20 mouse cellular contexts compared by ENCODE assay signal in genomic region chr5:24535731-24536130, GRCm38 (mm10). TPM values are rescaled to one million over a fixed set of nuclear protein-coding genes. Genes with fewer than 3 reads are reported as not detected.
DNase-seq lines count a peak whose midpoint lies in the region.
"Had no signal": no experiment of that assay in that cellular context is flagged by ENCODE, and none has a peak within 500 bp of the region (broad histone marks: within the 10 kb centered on the region; RNA-seq: fewer than 3 reads in every experiment).

No protein-coding gene starts in this region.

- DNase-seq in heart, adult 11 months, result peak; percentile 92
- DNase-seq in heart, postnatal 25 days (ENCODE audit: low spot score), result no peak
- peak; percentile 16 to 22 for DNase-seq in kidney, adult 8-10 months
- no peak for DNase-seq in kidney, postnatal 4 days
- peak; percentile 54 for DNase-seq in lung, postnatal 36 days
- DNase-seq in lung, postnatal 14 days, result no peak
- DNase-seq in frontal cortex, postnatal 14 days (ENCODE audit: low spot score in 2 of 2), result no peak
- DNase-seq: B cell, adult 2 months; cerebellum, adult 11 months; cerebellum, adult 9-11 months; gastrocnemius, postnatal 36 days; heart, postnatal 36 days; right cerebral cortex, postnatal 4 days; thymus, adult 2 months; thymus, postnatal 36 days had no signal

- intact Hi-C loops in heart, postnatal 25 days (cut with DNase I), result no loop called here

RNA-seq across cellular contexts. Expression of gene Asb10, which starts 5.0 kb away (rescaled TPM):
- 10 to 100 TPM; 85.1 to 85.9 TPM for total RNA-seq in heart, postnatal 25 days (2021)
- total RNA-seq: megakaryocyte-erythroid progenitor cell, adult 5-6 weeks had no signal

RNA-seq across cellular contexts. Expression of gene Gbx1, which starts 8.7 kb away (rescaled TPM):
- not detected for total RNA-seq in heart, postnatal 25 days (2021)
- total RNA-seq: adrenal gland, adult 18-20 months; gastrocnemius, postnatal 36 days; heart, postnatal 36 days; layer of hippocampus, adult 8-10 months; megakaryocyte-erythroid progenitor cell, adult 5-6 weeks had no signal

RNA-seq across cellular contexts. Expression of gene 4931409K22Rik, which starts 20.9 kb away (rescaled TPM):
- total RNA-seq in heart, postnatal 25 days (2021), result not detected
- total RNA-seq: adrenal gland, adult 18-20 months; gastrocnemius, postnatal 36 days; heart, postnatal 36 days; hindbrain, postnatal 0 days; layer of hippocampus, postnatal 25 days; megakaryocyte-erythroid progenitor cell, adult 5-6 weeks had no signal

RNA-seq across cellular contexts. Expression of gene Abcf2, which starts 41.5 kb away (rescaled TPM):
- 10 to 100 TPM; 48.0 to 53.2 TPM for total RNA-seq in heart, postnatal 25 days (2021)

RNA-seq across cellular contexts. Expression of gene Chpf2, which starts 50.8 kb away (rescaled TPM):
- 1 to 10 TPM; 7.8 to 9.7 TPM for total RNA-seq in heart, postnatal 25 days (2021)

Comparison
In these comparisons a context has a peak if more than half of its experiments do, and no peak if none do; other contexts are left out.
1. DNase-seq: peak in heart, adult 11 months (single experiment), kidney, adult 8-10 months (2 of 2) and lung, postnatal 36 days (single experiment); none in heart, postnatal 25 days (single experiment), kidney, postnatal 4 days (0 of 2), lung, postnatal 14 days (single experiment) and frontal cortex, postnatal 14 days (0 of 2).